Comparison of ENCODE assay signal across 29 mouse cellular contexts in genomic region chr9:14918825-14919668, GRCm38 (mm10). TPM values are rescaled to one million over a fixed set of nuclear protein-coding genes. Genes with fewer than 3 reads are reported as not detected.
DNase-seq lines count a peak whose midpoint lies in the region; ATAC-seq and TF ChIP-seq lines count a peak whose summit lies in the region.
"Had no signal": no experiment of that assay in that cellular context is flagged by ENCODE, and none has a peak within 500 bp of the region (broad histone marks: within the 10 kb centered on the region; RNA-seq: fewer than 3 reads in every experiment).

No protein-coding gene starts in this region.

- H3K4me3 ChIP-seq in heart, embryonic 10.5 days: no peak overlapping the region
- H3K4me3 ChIP-seq in kidney, embryonic 14.5 days (ENCODE audit: low read length): no peak overlapping the region
- H3K4me3 ChIP-seq in midbrain, embryonic 16.5 days (ENCODE audit: low read depth, low read length): no peak overlapping the region
- no peak overlapping the region for H3K4me3 ChIP-seq in midbrain, embryonic 13.5 days (replicated peaks)
- no peak overlapping the region for H3K4me3 ChIP-seq in hindbrain, postnatal 0 days (ENCODE audit: low read length)
- H3K4me3 ChIP-seq: embryonic facial prominence, embryonic 15.5 days; forebrain, embryonic 15.5 days; heart, embryonic 12.5 days; limb, embryonic 13.5 days; liver, embryonic 12.5 days had no signal

- H3K4me1 ChIP-seq in heart, embryonic 10.5 days: 0 out of 2 replicates have a peak, but pooled peaks cover 7% of the 10 kb centered on the region
- H3K4me1 ChIP-seq in kidney, embryonic 14.5 days (ENCODE audit: control insufficient read depth, insufficient read depth, low read length): peaks cover 9% of the 10 kb centered on the region; the same call in 1 of the 2 replicates
- H3K4me1 ChIP-seq in midbrain, embryonic 16.5 days (ENCODE audit: control insufficient read depth, insufficient read depth, low read length): no peaks in the 10 kb centered on the region
- H3K4me1 ChIP-seq in midbrain, embryonic 13.5 days (replicated peaks): 0 out of 2 replicates have a peak, but pooled peaks cover 3% of the 10 kb centered on the region
- no peaks in the 10 kb centered on the region for H3K4me1 ChIP-seq in hindbrain, postnatal 0 days (ENCODE audit: insufficient read depth, low read length)
- H3K4me1 ChIP-seq: embryonic facial prominence, embryonic 15.5 days; forebrain, embryonic 15.5 days; heart, embryonic 12.5 days; limb, embryonic 13.5 days; liver, embryonic 12.5 days had no signal

- no peaks in the 10 kb centered on the region for H3K9me3 ChIP-seq in heart, embryonic 10.5 days
- H3K9me3 ChIP-seq in kidney, embryonic 14.5 days (ENCODE audit: control insufficient read depth, low read length): no peaks in the 10 kb centered on the region
- no peaks in the 10 kb centered on the region for H3K9me3 ChIP-seq in midbrain, embryonic 16.5 days (replicated peaks; ENCODE audit: control insufficient read depth, low read length, poor library complexity, severe bottlenecking)
- H3K9me3 ChIP-seq in midbrain, embryonic 13.5 days: no peaks in the 10 kb centered on the region
- H3K9me3 ChIP-seq in hindbrain, postnatal 0 days (ENCODE audit: low read length): no peaks in the 10 kb centered on the region
- H3K9me3 ChIP-seq: embryonic facial prominence, embryonic 15.5 days; forebrain, embryonic 15.5 days; heart, embryonic 12.5 days; limb, embryonic 13.5 days; liver, embryonic 12.5 days had no signal

- TF ChIP-seq CTCF in hindbrain, postnatal 0 days (IDR thresholded peaks at IDR 0.05; ENCODE audit: low read depth): no peak

- DNase-seq in heart, embryonic 10.5 days (ENCODE audit: low spot score): peak; percentile 53
- DNase-seq in heart, postnatal 4 days: no peak
- no peak for DNase-seq in kidney, adult 11 months
- peak; percentile 16 for DNase-seq in hindbrain, postnatal 0 days (ENCODE audit: low spot score)
- DNase-seq: adrenal gland, postnatal 25 days; cerebellum, adult 8-10 months; cerebellum, postnatal 36 days; embryo, embryonic 11 days; gastrocnemius, postnatal 10 days; heart, postnatal 14 days; kidney, postnatal 25 days; lung, adult 18-20 months; lung, postnatal 4 days; right cerebral cortex, postnatal 14 days; thymus, postnatal 25 days had no signal

- no peaks in the 10 kb centered on the region for H3K36me3 ChIP-seq in heart, embryonic 10.5 days
- H3K36me3 ChIP-seq in kidney, embryonic 14.5 days (ENCODE audit: control insufficient read depth, insufficient read depth, low read length): no peaks in the 10 kb centered on the region
- H3K36me3 ChIP-seq in midbrain, embryonic 16.5 days (ENCODE audit: control insufficient read depth, insufficient read depth, low read length): no peaks in the 10 kb centered on the region
- H3K36me3 ChIP-seq in midbrain, embryonic 13.5 days: no peaks in the 10 kb centered on the region
- H3K36me3 ChIP-seq in hindbrain, postnatal 0 days (ENCODE audit: insufficient read depth, low read length): no peaks in the 10 kb centered on the region
- H3K36me3 ChIP-seq: embryonic facial prominence, embryonic 15.5 days; forebrain, embryonic 15.5 days; heart, embryonic 12.5 days; limb, embryonic 13.5 days; liver, embryonic 12.5 days had no signal

- no peak overlapping the region for H3K9ac ChIP-seq in kidney, embryonic 14.5 days (ENCODE audit: low read depth, low read length)
- H3K9ac ChIP-seq in midbrain, embryonic 16.5 days (ENCODE audit: low read depth, low read length): no peak overlapping the region
- no peak overlapping the region for H3K9ac ChIP-seq in midbrain, embryonic 13.5 days (replicated peaks)
- no peak overlapping the region for H3K9ac ChIP-seq in hindbrain, postnatal 0 days (replicated peaks; ENCODE audit: low read length)
- H3K9ac ChIP-seq: embryonic facial prominence, embryonic 15.5 days; forebrain, embryonic 15.5 days; heart, embryonic 12.5 days; limb, embryonic 13.5 days; liver, embryonic 12.5 days had no signal

- WGBS in heart, embryonic 10.5 days: 78% methylated on average over 5 of the region's 5 CpGs
- WGBS in kidney, embryonic 14.5 days: 4% methylated on average over 5 of the region's 5 CpGs
- WGBS in midbrain, embryonic 16.5 days: 67% methylated on average over 5 of the region's 5 CpGs
- WGBS in midbrain, embryonic 13.5 days: 78% methylated on average over 5 of the region's 5 CpGs
- 54% methylated on average over 5 of the region's 5 CpGs for WGBS in hindbrain, postnatal 0 days

- H3K27ac ChIP-seq in heart, embryonic 10.5 days: no peak overlapping the region
- no peak overlapping the region for H3K27ac ChIP-seq in kidney, embryonic 14.5 days (ENCODE audit: low read depth, low read length)
- no peak overlapping the region for H3K27ac ChIP-seq in midbrain, embryonic 16.5 days (ENCODE audit: low read length)
- no peak overlapping the region for H3K27ac ChIP-seq in midbrain, embryonic 13.5 days
- no peak overlapping the region for H3K27ac ChIP-seq in hindbrain, postnatal 0 days
- H3K27ac ChIP-seq: embryonic facial prominence, embryonic 15.5 days; forebrain, embryonic 15.5 days; limb, embryonic 13.5 days; liver, embryonic 12.5 days had no signal

- no peak overlapping the region for H3K4me2 ChIP-seq in kidney, embryonic 14.5 days (replicated peaks; ENCODE audit: low read depth, low read length)
- no peak overlapping the region for H3K4me2 ChIP-seq in midbrain, embryonic 16.5 days (ENCODE audit: low read length)
- no peak overlapping the region for H3K4me2 ChIP-seq in midbrain, embryonic 13.5 days (replicated peaks)
- no peak overlapping the region for H3K4me2 ChIP-seq in hindbrain, postnatal 0 days (ENCODE audit: low read depth, low read length)
- H3K4me2 ChIP-seq: embryonic facial prominence, embryonic 15.5 days; forebrain, embryonic 15.5 days; heart, embryonic 12.5 days; limb, embryonic 13.5 days; liver, embryonic 12.5 days had no signal

- H3K27me3 ChIP-seq in heart, embryonic 10.5 days (ENCODE audit: insufficient read depth, poor library complexity, severe bottlenecking): no peaks in the 10 kb centered on the region
- H3K27me3 ChIP-seq in kidney, embryonic 14.5 days (ENCODE audit: control insufficient read depth, insufficient read depth, low read length): no peaks in the 10 kb centered on the region
- no peaks in the 10 kb centered on the region for H3K27me3 ChIP-seq in midbrain, embryonic 16.5 days (ENCODE audit: control insufficient read depth, insufficient read depth, low read depth, low read length)
- no peaks in the 10 kb centered on the region for H3K27me3 ChIP-seq in midbrain, embryonic 13.5 days
- H3K27me3 ChIP-seq in hindbrain, postnatal 0 days (ENCODE audit: insufficient read depth, low read length): no peaks in the 10 kb centered on the region
- H3K27me3 ChIP-seq: embryonic facial prominence, embryonic 15.5 days; forebrain, embryonic 15.5 days; heart, embryonic 12.5 days; limb, embryonic 13.5 days; liver, embryonic 12.5 days had no signal

- peak; percentile 83 for ATAC-seq in kidney, embryonic 14.5 days (ENCODE audit: low FRiP score, low TSS enrichment)
- peak; percentile 45; the same call in 1 of the 2 replicates for ATAC-seq in midbrain, embryonic 16.5 days
- no peak for ATAC-seq in midbrain, embryonic 13.5 days
- ATAC-seq in hindbrain, postnatal 0 days: no peak
- ATAC-seq: forebrain, embryonic 15.5 days; inflammation-experienced regulatory T-cells, adult 6 months; liver, embryonic 12.5 days had no signal

RNA-seq across cellular contexts. Expression of gene Izumo1r, which starts 15.3 kb away (rescaled TPM):
- 0.10 TPM in 1 of 2 replicates, not detected in the other for polyA plus RNA-seq in heart, embryonic 10.5 days (2016; fragmentation: Nextera tagmentation; extraction: Ambion mirVana)
- total RNA-seq in heart, postnatal 4 days (2021): not detected
- 0.16 and 0.53 TPM in 2 replicates for polyA plus RNA-seq in kidney, embryonic 14.5 days (2014; fragmentation: Nextera tagmentation; extraction: Ambion mirVana)
- polyA plus RNA-seq in midbrain, embryonic 16.5 days (2015; fragmentation: Nextera tagmentation; extraction: Ambion mirVana): not detected in 2 replicates
- not detected in 2 replicates for polyA plus RNA-seq in midbrain, embryonic 13.5 days (2015; fragmentation: Nextera tagmentation; extraction: Ambion mirVana)
- not detected in 2 replicates for total RNA-seq in hindbrain, postnatal 0 days (2014; rRNA removed)
- polyA plus RNA-seq in hindbrain, postnatal 0 days (2015; fragmentation: Nextera tagmentation; extraction: Ambion mirVana): not detected in 2 replicates
- total RNA-seq: adrenal gland, postnatal 25 days; gastrocnemius, postnatal 10 days; granulocyte monocyte progenitor cell, adult 5-6 weeks; left cerebral cortex, postnatal 25 days had no signal
- polyA plus RNA-seq: brain, embryonic 14.5 days; forebrain, embryonic 15.5 days; heart, embryonic 12.5 days; liver, embryonic 12.5 days; testis, adult 2 months had no signal

RNA-seq across cellular contexts. Expression of gene Gpr83, which starts 59.0 kb away (rescaled TPM):
- not detected in 2 replicates for polyA plus RNA-seq in heart, embryonic 10.5 days (2016; fragmentation: Nextera tagmentation; extraction: Ambion mirVana)
- total RNA-seq in heart, postnatal 4 days (2021): not detected
- polyA plus RNA-seq in kidney, embryonic 14.5 days (2014; fragmentation: Nextera tagmentation; extraction: Ambion mirVana): 0.37 and 0.46 TPM in 2 replicates
- 4.1 and 4.2 TPM in 2 replicates for polyA plus RNA-seq in midbrain, embryonic 16.5 days (2015; fragmentation: Nextera tagmentation; extraction: Ambion mirVana)
- polyA plus RNA-seq in midbrain, embryonic 13.5 days (2015; fragmentation: Nextera tagmentation; extraction: Ambion mirVana): 2.6 and 2.8 TPM in 2 replicates
- total RNA-seq in hindbrain, postnatal 0 days (2014; rRNA removed): 1.4 and 3.7 TPM in 2 replicates
- 1.8 TPM in 2 replicates for polyA plus RNA-seq in hindbrain, postnatal 0 days (2015; fragmentation: Nextera tagmentation; extraction: Ambion mirVana)
- total RNA-seq: adrenal gland, postnatal 25 days; megakaryocyte-erythroid progenitor cell, adult 5-6 weeks had no signal
- polyA plus RNA-seq: heart, embryonic 12.5 days had no signal

Comparison
In these comparisons a context has a peak if more than half of its experiments do, and no peak if none do; other contexts are left out.
1. DNase-seq: peak in heart, embryonic 10.5 days (single experiment) and hindbrain, postnatal 0 days (single experiment); none in heart, postnatal 4 days (single experiment) and kidney, adult 11 months (single experiment).
2. ATAC-seq: peak in kidney, embryonic 14.5 days (single experiment) and midbrain, embryonic 16.5 days (single experiment); none in midbrain, embryonic 13.5 days (single experiment) and hindbrain, postnatal 0 days (single experiment).